Mouse (Mus musculus) 416B (cell line): ENCODE data around the gene Cdca3.

ENCODE experiments used
- DNase-seq: peaks from one replicate; pipeline ENCODE4 v3.0.0; 2011; ENCODE audit warnings: low read depth

The Cdca3 gene

DNA sequence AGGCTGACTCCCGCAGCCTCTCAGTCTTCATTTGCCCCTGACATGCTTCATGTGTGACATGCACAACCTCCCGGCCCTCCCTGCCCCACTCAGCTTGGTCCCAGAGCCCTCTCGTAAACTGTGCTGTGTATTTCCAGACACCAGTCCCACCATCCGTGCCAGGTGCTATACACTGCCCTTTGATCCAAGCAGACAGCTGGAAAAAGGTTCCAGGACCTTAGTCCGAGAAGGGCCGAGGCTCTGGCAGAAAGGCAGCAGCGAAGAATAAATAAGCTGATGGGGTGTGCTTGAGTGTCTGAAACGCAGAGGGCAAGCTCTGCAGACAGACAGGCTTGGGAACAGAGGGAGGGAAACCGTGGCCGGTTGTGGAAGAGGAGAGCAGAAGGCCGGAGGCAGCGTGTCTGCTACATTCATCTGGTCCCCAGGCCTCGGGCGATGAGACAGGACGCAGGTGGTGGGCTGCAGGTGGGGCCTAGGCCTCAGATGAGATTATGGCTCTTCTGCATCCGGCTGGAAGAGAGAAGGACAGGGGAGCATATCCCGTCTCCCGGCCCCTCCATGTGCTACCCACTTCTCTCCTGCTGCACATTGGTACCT lies 36.5 kb downstream of the Cdca3 start:
- DNase-seq: no peak

DNA sequence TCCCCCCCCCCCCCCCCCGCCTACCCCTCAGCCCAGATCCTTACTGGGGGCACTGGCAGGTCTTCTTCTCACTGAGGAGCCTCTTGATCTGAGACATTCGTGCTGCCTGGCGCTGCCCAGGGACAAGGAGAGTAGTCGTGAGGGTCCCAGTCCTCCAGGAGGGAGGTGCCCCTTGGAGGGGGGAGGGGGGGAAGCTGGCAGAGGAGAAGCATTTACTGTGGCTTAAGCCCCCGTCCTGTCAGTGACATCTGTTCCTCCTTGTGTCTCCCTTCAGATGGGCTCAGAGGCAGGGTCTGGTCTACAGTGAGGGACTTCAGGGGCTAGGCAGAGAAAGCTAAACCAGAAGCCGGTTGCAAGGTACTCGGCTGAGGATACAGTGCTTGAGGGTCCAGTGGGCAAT lies 37.2 kb downstream of the Cdca3 start:
- no peak for DNase-seq

DNA sequence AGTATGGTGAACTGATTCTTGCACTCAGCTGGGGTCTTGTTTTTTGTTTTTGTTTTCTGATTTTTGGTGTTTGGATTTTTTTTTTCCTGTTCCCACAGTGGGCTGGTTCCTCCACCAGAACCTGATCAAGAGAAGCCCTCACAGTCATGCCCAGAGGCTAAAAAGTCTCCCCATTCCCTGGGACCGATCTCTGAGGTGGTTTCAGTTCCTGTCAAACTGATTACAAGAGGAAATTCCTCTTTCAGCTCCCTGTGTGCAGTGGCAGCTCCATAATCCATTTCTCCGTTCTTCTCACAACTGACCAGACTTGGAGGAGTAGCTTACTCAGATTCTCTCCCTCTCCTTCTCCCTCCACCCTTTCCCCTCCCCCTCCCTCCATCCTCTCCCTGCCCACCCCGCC lies 45.0 kb downstream of the Cdca3 start:
- DNase-seq: no peak

DNA sequence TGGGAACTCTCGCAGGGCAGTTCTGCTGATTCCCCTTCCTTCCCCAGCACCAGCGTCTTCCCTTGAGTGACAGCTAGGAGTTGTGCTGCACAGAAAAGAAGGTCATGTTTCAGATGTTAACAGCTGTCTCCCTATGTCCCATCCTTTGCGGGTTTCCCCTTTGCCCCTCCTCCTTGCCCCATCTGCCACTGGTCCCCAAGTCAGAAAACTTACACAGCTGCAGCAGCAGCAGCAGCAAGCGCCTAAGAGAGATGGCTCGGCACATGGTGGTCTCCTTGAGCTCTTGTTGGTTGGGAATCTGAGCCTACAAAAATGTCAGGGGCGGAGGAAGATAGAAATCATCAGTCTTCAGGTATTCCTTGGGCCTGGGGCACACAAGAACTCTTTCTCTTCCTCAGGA lies 50.0 kb downstream of the Cdca3 start:
- DNase-seq: no peak

DNA sequence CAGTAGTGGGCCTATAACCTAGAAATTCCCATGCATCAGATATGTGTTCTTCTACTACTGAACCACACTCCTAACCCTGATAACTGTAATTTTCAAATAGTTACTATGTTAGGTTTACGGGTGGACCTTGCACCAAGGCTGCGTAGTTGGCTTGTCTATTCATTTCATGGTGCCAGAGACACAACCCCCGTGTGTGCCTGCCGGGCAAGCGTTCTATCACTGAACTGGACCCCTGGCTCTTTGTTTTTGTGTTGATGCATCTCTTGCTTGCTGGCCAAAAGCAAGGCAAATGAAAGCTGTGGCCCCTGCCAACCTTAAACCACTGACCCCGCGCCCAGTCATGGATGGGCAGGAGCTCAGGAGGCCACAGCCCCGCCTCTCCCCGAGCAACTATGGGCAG lies 52.5 kb downstream of the Cdca3 start:
- DNase-seq: no peak
